Mouse (Mus musculus) MEL (cell line): Measurements from ENCODE around the gene Zic1. TPM values are rescaled to one million over a fixed set of nuclear protein-coding genes. Genes with fewer than 3 reads are reported as not detected.

ENCODE experiments used
- DNase-seq: peaks from one replicate; pipeline ENCODE4 v3.0.0; 2011; ENCODE audit warnings: low read depth, low spot score
- H3K27ac ChIP-seq: 2 replicates; pipeline ENCODE4 v1.5.1; 2012; ENCODE audit warnings: low read depth, mild to moderate bottlenecking, control low read depth, low read length, moderate library complexity; ENCODE audit not compliant: control insufficient read depth
- H3K27me3 ChIP-seq, 2 experiments: fragments of 150-350 bp in 1 of 2; sonication (generic) in 1 of 2; 2 replicates each; pipeline ENCODE4 v1.6.1; 2012; ENCODE audit warnings: low read length in 2 of 2, mild to moderate bottlenecking in 2 of 2, improper control_type of control experiment in 1 of 2, moderate library complexity in 1 of 2; ENCODE audit not compliant: insufficient read depth in 2 of 2, control insufficient read depth in 1 of 2
- H3K36me3 ChIP-seq, 2 experiments: 2 replicates each; pipeline ENCODE4 v1.6.1; 2012 to 2014; ENCODE audit warnings: low read length in 2 of 2, improper control_type of control experiment in 1 of 2, inconsistent platforms in 1 of 2, mild to moderate bottlenecking in 1 of 2; ENCODE audit not compliant: insufficient read depth in 2 of 2, control insufficient read depth in 1 of 2
- H3K4me1 ChIP-seq, 2 experiments: fragments of 150-350 bp in 1 of 2; sonication (generic) in 1 of 2; 2 replicates each; pipeline ENCODE4 v1.6.1; 2012; ENCODE audit warnings: low read length in 2 of 2, improper control_type of control experiment in 1 of 2, mild to moderate bottlenecking in 1 of 2; ENCODE audit not compliant: insufficient read depth in 2 of 2, control insufficient read depth in 1 of 2
- H3K4me3 ChIP-seq, 2 experiments: fragments of 150-350 bp in 1 of 2; sonication (generic) in 1 of 2; 2 replicates each; pipeline ENCODE4 v1.5.1; 2012; ENCODE audit warnings: low read depth in 2 of 2, low read length in 2 of 2, mild to moderate bottlenecking in 2 of 2, moderate library complexity in 2 of 2, control low read depth in 1 of 2, improper control_type of control experiment in 1 of 2; ENCODE audit not compliant: control insufficient read depth in 1 of 2, insufficient read depth in 1 of 2
- H3K79me2 ChIP-seq: 2 replicates; pipeline ENCODE4 v1.6.1; 2012; ENCODE audit warnings: mild to moderate bottlenecking, low read length, moderate library complexity; ENCODE audit not compliant: control insufficient read depth, poor library complexity, insufficient read depth
- H3K9ac ChIP-seq: 2 replicates; pipeline ENCODE4 v1.6.1; 2012; ENCODE audit warnings: low read depth, mild to moderate bottlenecking, control low read depth, low read length, moderate library complexity; ENCODE audit not compliant: control insufficient read depth, poor library complexity, severe bottlenecking
- H3K9me3 ChIP-seq: fragments of 150-350 bp; sonication (generic); replicated peaks from 2 replicates; pipeline ENCODE4 v1.6.1; 2012; ENCODE audit warnings: mild to moderate bottlenecking, low read length, improper control_type of control experiment, moderate library complexity; ENCODE audit not compliant: insufficient read depth
- E2F4 ChIP-seq: IDR thresholded peaks from 2 replicates; pipeline ENCODE4 v1.6.1; 2011; ENCODE audit warnings: low read depth, low read length, improper control_type of control experiment, borderline replicate concordance
- ELF1 ChIP-seq: IDR thresholded peaks from 2 replicates; pipeline ENCODE4 v1.6.1; 2014; ENCODE audit warnings: low read depth, mild to moderate bottlenecking, inconsistent platforms, low read length, improper control_type of control experiment, moderate library complexity
- GABPA ChIP-seq: IDR thresholded peaks from 2 replicates; pipeline ENCODE4 v1.6.1; 2012; ENCODE audit warnings: low read depth, mild to moderate bottlenecking, inconsistent platforms, low read length, improper control_type of control experiment, moderate library complexity
- GATA1 ChIP-seq: IDR thresholded peaks from 2 replicates; pipeline ENCODE4 v1.6.1; 2011; ENCODE audit warnings: low read depth, low read length, improper control_type of control experiment
- HCFC1 ChIP-seq: IDR thresholded peaks from 2 replicates; pipeline ENCODE4 v1.6.1; 2012; ENCODE audit warnings: low read depth, mild to moderate bottlenecking, inconsistent platforms, low read length, improper control_type of control experiment, moderate library complexity
- JUND ChIP-seq: IDR thresholded peaks from 2 replicates; pipeline ENCODE4 v1.6.1; 2011; ENCODE audit warnings: low read depth, mild to moderate bottlenecking, improper control_type of control experiment, low read length
- MAFK ChIP-seq: IDR thresholded peaks from 2 replicates; pipeline ENCODE4 v1.6.1; 2011; ENCODE audit warnings: low read depth, mild to moderate bottlenecking, low read length, improper control_type of control experiment, borderline replicate concordance
- MXI1 ChIP-seq: IDR thresholded peaks from 2 replicates; pipeline ENCODE4 v1.6.1; 2011; ENCODE audit warnings: mild to moderate bottlenecking, low read depth, low read length, improper control_type of control experiment
- NELFE ChIP-seq: IDR thresholded peaks from 2 replicates; pipeline ENCODE4 v1.6.1; 2011; ENCODE audit warnings: low read depth, low read length, improper control_type of control experiment
- POLR2A ChIP-seq, 2 experiments: IDR thresholded peaks; 2 replicates each; pipeline ENCODE4 v1.6.1; 2011 to 2012; ENCODE audit warnings: low read length in 2 of 2, mild to moderate bottlenecking in 2 of 2, control low read depth in 1 of 2, improper control_type of control experiment in 1 of 2, low read depth in 1 of 2, moderate library complexity in 1 of 2; ENCODE audit not compliant: control insufficient read depth in 1 of 2, insufficient read depth in 1 of 2, poor library complexity in 1 of 2
- POLR2AphosphoS5 ChIP-seq: IDR thresholded peaks from 2 replicates; pipeline ENCODE4 v1.6.1; 2012; ENCODE audit warnings: low read depth, borderline replicate concordance, mild to moderate bottlenecking, inconsistent platforms, low read length, moderate library complexity, mixed read lengths
- RAD21 ChIP-seq: IDR thresholded peaks from 2 replicates; pipeline ENCODE4 v1.6.1; 2011; ENCODE audit warnings: mild to moderate bottlenecking, low read depth, low read length, improper control_type of control experiment
- RCOR1 ChIP-seq: IDR thresholded peaks from 2 replicates; pipeline ENCODE4 v1.6.1; 2012; ENCODE audit warnings: low read depth, mild to moderate bottlenecking, inconsistent platforms, low read length, improper control_type of control experiment
- TAL1 ChIP-seq: IDR thresholded peaks from 2 replicates; pipeline ENCODE4 v1.6.1; 2012; ENCODE audit warnings: mild to moderate bottlenecking, inconsistent platforms, low read length, moderate library complexity, mixed read lengths
- TBP ChIP-seq: IDR thresholded peaks from 2 replicates; pipeline ENCODE4 v1.8.0; 2011; ENCODE audit warnings: low read depth, low read length, improper control_type of control experiment
- TCF12 ChIP-seq: IDR thresholded peaks from 2 replicates; pipeline ENCODE4 v1.6.1; 2014; ENCODE audit warnings: low read depth, mild to moderate bottlenecking, inconsistent platforms, low read length, improper control_type of control experiment, moderate library complexity
- UBTF ChIP-seq: IDR thresholded peaks from 2 replicates; pipeline ENCODE4 v1.6.1; 2012; ENCODE audit warnings: low read depth, mild to moderate bottlenecking, inconsistent platforms, low read length, improper control_type of control experiment, moderate library complexity, borderline replicate concordance; ENCODE audit not compliant: insufficient read depth
- USF1 ChIP-seq: IDR thresholded peaks from 2 replicates; pipeline ENCODE4 v1.6.1; 2014; ENCODE audit warnings: low read depth, mild to moderate bottlenecking, inconsistent platforms, low read length, improper control_type of control experiment, moderate library complexity
- USF2 ChIP-seq, 2 experiments: IDR thresholded peaks; 2 replicates each; pipeline ENCODE4 v1.6.1; 2011 to 2012; ENCODE audit warnings: improper control_type of control experiment in 2 of 2, low read length in 2 of 2, borderline replicate concordance in 1 of 2, inconsistent platforms in 1 of 2, low read depth in 1 of 2, mild to moderate bottlenecking in 1 of 2; ENCODE audit not compliant: insufficient read depth in 1 of 2
- ZNF384 ChIP-seq: IDR thresholded peaks from 2 replicates; pipeline ENCODE4 v1.6.1; 2012; ENCODE audit warnings: low read depth, mild to moderate bottlenecking, inconsistent platforms, low read length, improper control_type of control experiment
- polyA plus RNA-seq, 2 experiments: library from polyadenylated mRNA; stranded (reverse) in 1 of 2; unstranded in 1 of 2; fragments of >175 nt in 1 of 2; fragments of >200 nt in 1 of 2; gene quantifications; 2 replicates each; pipeline versions ENCODE4 v1.2.1 to v1.2.4; 2012; ENCODE audit warnings: low replicate concordance in 2 of 2, low read depth in 1 of 2; ENCODE audit not compliant: insufficient read length in 2 of 2, insufficient read depth in 1 of 2, missing spikeins in 1 of 2
- total RNA-seq: library from RNA; depleted of rRNA; stranded (reverse); fragments of 300-350 nt; gene quantifications from 2 replicates; pipeline ENCODE4 v1.2.3, GENCODE M21; 2012

Gene Zic1
- total and polyA plus RNA-seq, 3 experiments: not detected

DNA sequence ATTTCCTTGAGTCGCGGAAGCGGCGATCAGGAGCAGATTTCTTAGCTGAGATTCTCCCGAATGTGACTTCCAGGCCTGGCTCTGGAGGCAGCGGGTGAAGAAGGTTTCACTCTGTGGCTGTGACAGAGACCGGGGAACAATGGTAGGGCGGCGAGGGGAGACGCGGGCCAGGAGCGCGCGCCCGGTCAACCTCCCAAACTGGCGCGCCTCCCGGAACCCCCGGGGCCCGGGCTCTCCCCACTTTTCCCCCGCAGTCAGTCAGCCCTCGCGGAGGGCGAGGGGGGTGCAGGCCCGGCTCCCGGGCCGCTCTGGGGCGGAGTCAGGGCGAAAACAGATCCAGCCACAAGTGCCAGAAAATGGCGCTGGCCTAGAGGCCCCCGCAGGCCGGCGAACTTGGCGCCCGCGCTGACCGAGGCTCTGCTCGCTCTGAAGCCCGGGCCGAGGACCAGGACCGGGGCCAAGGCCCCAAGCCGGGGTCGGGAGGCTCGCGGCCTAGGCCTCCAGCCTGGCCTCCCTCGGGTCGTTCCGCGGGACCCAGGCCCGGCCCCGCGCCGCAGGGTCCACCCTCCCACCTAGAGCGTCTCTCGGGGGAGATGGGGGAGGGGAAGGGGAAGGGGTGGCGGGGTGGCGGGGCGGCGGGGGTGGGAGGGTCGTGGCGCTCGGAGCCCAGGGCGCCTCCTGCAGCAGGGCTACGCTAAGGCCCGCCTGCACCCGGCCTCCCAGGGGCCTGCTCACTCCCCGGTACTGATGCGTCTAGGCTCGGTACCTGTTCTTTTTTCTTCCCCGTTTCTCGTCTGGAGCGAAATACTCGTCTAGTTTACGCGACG is 15.9 kb upstream of the Zic1 start:
- H3K27ac ChIP-seq: no peak overlapping the region
- no peaks in the 10 kb centered on the region for H3K9me3 ChIP-seq
- no peak overlapping the region for H3K9ac ChIP-seq
- H3K36me3 ChIP-seq: no peaks in the 10 kb centered on the region
- no peak overlapping the region for H3K4me3 ChIP-seq
- TF ChIP-seq USF2 (IDR thresholded peaks at IDR 0.05; ENCODE audit: borderline replicate concordance in 1 of 2, insufficient read depth in 1 of 2, low read depth in 1 of 2, low read length in 2 of 2) (no peak), JUND (no peak)
- no peaks in the 10 kb centered on the region for H3K4me1 ChIP-seq
- no peaks in the 10 kb centered on the region for H3K27me3 ChIP-seq
- H3K79me2 ChIP-seq: no peaks in the 10 kb centered on the region
- no peak for DNase-seq

GRCm38 (mm10) chr9:91380458-91380914 is 14.9 kb upstream of the Zic1 start:
- Histone ChIP-seq H3K9ac (no peak overlapping the region), H3K79me2 (no peaks in the 10 kb centered on the region), H3K9me3 (no peaks in the 10 kb centered on the region), H3K4me3 (no peak overlapping the region), H3K4me1 (no peaks in the 10 kb centered on the region), H3K27ac (no peak overlapping the region), H3K36me3 (no peaks in the 10 kb centered on the region), H3K27me3 (no peaks in the 10 kb centered on the region)
- TF ChIP-seq RCOR1 (no peak), TCF12 (no peak), MXI1 (no peak), GABPA (no peak), UBTF (no peak), POLR2A (IDR thresholded peaks at IDR 0.05; ENCODE audit: control insufficient read depth in 1 of 2, insufficient read depth in 1 of 2, low read depth in 1 of 2, low read length in 2 of 2, poor library complexity in 1 of 2) (no peak), USF1 (no peak), ELF1 (no peak), TBP (no peak), POLR2AphosphoS5 (no peak), GATA1 (no peak), MAFK (no peak), RAD21 (no peak), NELFE (no peak), E2F4 (no peak), HCFC1 (no peak), TAL1 (no peak), ZNF384 (no peak)
- DNase-seq: no peak
